Mouse (Mus musculus) spleen, adult 2 months (tissue): ENCODE measurements around the gene Sost.

Experiments used
- CTCF ChIP-seq: fragments of 200-500 bp; IDR thresholded peaks from 2 replicates; pipeline ENCODE4 v1.5.1; 2011; ENCODE audit warnings: mild to moderate bottlenecking, inconsistent platforms; ENCODE audit not compliant: insufficient read depth, insufficient read length, insufficient replicate concordance; ENCODE audit errors: extremely low read depth
- POLR2A ChIP-seq: fragments of 200-500 bp; IDR thresholded peaks from 2 replicates; pipeline ENCODE4 v1.6.1; 2011; ENCODE audit warnings: low read depth, low read length, inconsistent platforms

DNA sequence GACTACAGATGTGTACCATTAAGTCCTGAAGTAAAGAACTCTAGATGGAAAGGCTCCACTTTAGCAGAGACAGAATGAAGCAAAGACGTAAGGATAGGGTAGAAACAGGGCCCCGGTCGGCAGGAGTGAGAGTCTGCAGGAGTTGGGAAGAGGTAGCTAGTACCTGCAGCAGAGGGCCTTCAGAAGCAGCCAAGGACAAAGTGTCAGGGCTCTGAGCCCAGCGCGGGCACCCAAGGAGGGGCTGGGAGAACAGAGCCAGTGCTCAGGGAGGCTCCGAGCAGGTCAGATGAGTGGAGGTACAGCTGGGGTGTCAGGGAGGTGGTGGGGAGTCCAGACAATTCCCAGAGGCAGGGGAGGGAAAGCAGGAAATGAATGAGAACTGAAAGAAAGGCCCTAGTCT, 42.8 kb downstream of the Sost start:
- TF ChIP-seq CTCF (no peak), POLR2A (no peak)
